Mouse (Mus musculus) heart, adult 2 months (tissue): Measurements from ENCODE around the gene Stambpl1. TPM values are rescaled to one million over a fixed set of nuclear protein-coding genes. Genes with fewer than 3 reads are reported as not detected.

Source experiments
- DNase-seq, 2 experiments: peaks; one replicate each; pipeline ENCODE4 v3.0.0; 2021
- H3K27ac ChIP-seq: fragments of 200-600 bp; 2 replicates; pipeline ENCODE4 v1.8.1; 2022
- H3K27me3 ChIP-seq: fragments of 200-500 bp; 2 replicates; pipeline ENCODE4 v1.6.1; 2012; ENCODE audit warnings: mild to moderate bottlenecking, low read length, inconsistent platforms, mixed read lengths; ENCODE audit not compliant: control insufficient read depth, insufficient read depth
- H3K36me3 ChIP-seq: fragments of 200-500 bp; 2 replicates; pipeline ENCODE4 v1.6.1; 2012; ENCODE audit warnings: low read length, inconsistent platforms; ENCODE audit not compliant: control insufficient read depth, insufficient read depth
- H3K4me1 ChIP-seq: fragments of 200-500 bp; 2 replicates; pipeline ENCODE4 v1.6.1; 2011; ENCODE audit warnings: low read length; ENCODE audit not compliant: control insufficient read depth, insufficient read depth
- H3K4me3 ChIP-seq: fragments of 200-600 bp; 2 replicates; pipeline ENCODE4 v1.8.1; 2022
- H3K79me2 ChIP-seq: fragments of 200-500 bp; replicated peaks from 2 replicates; pipeline ENCODE4 v1.6.1; 2012; ENCODE audit warnings: mild to moderate bottlenecking, inconsistent platforms, low read length, moderate library complexity, mixed read lengths; ENCODE audit not compliant: control insufficient read depth, insufficient read depth
- H3K9ac ChIP-seq: fragments of 200-500 bp; 2 replicates; pipeline ENCODE4 v1.6.1; 2012; ENCODE audit warnings: low read depth, mild to moderate bottlenecking, control low read depth, inconsistent platforms, low read length, mixed read lengths
- CTCF ChIP-seq: fragments of 200-600 bp; IDR thresholded peaks from 2 replicates; pipeline ENCODE4 v1.8.1; 2022; ENCODE audit warnings: antibody characterized with exemption, mild to moderate bottlenecking, moderate library complexity
- EP300 ChIP-seq: fragments of 200-500 bp; IDR thresholded peaks from 2 replicates; pipeline ENCODE4 v1.6.1; 2011; ENCODE audit warnings: low read depth, low read length, control low read depth; ENCODE audit not compliant: insufficient read depth
- POLR2A ChIP-seq: fragments of 200-500 bp; IDR thresholded peaks from 2 replicates; pipeline ENCODE4 v1.6.1; 2011; ENCODE audit warnings: mild to moderate bottlenecking, low read depth, low read length, control low read depth; ENCODE audit not compliant: insufficient read depth
- WGBS: fragments of 180-500 bp; shearing (Covaris S2); methylation state at CpG from one replicate; pipeline ENCODE4 v1.1.7; 2018; 5-methylcytosine and 5-hydroxymethylcytosine counted together
- intact Hi-C: fragments of 180-260 bp; cut with DNase I; formaldehyde crosslinking; loops from one replicate; pipeline ENCODE4 v1.15.1; 2025
- polyA plus RNA-seq: library from polyadenylated mRNA; depleted of rRNA; stranded (reverse); fragments of >200 nt; gene quantifications from 2 replicates; pipeline ENCODE4 v1.2.3, GENCODE M21; 2012
- total RNA-seq, 2 experiments: library from RNA; stranded (reverse); gene quantifications; 2 replicates each; pipeline ENCODE4 v1.2.3; 2021

Stambpl1 gene
- total and polyA plus RNA-seq, 3 experiments: 3.0 to 3.6 (median 3.5) TPM

DNA sequence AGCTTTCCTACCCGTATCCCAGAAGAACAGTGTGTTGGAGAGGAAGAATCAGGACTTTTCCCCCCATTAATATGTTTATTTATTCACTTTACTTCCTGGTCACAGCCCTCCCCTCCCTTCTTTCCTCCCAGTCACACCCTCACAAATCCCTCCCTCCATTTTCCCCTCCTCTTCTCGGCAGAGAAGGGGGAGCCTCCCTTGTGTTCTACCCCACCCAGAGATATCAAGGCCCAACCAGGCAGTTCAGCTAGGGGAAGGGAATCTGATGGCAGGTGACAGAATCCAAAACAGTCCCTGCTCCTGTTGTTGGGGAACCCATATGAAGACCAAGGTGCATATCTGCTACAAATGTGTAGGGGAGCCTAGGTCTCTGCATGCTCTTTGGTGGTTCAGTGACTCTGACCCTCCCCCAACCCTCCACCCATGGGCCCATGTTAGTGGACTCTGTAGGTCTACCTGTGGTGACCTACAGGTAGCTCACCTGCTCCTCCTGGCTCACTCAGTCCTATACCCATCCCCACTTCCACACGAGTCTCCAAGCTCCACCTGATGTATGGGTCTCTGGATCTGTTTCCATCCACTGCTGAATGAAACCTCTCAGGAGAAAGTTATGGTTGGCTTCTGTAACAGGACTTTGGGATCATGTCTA is 28.8 kb downstream of the Stambpl1 start:
- no peaks in the 10 kb centered on the region for H3K36me3 ChIP-seq
- intact Hi-C loops: no loop called here
- no peak for TF ChIP-seq POLR2A
- TF ChIP-seq CTCF: no peak
- no peak for TF ChIP-seq EP300
- no peak overlapping the region for H3K27ac ChIP-seq
- no peak overlapping the region for H3K4me3 ChIP-seq
- no peaks in the 10 kb centered on the region for H3K79me2 ChIP-seq
- H3K9ac ChIP-seq: no peak overlapping the region
- H3K27me3 ChIP-seq: no peaks in the 10 kb centered on the region
- WGBS: 56% methylated on average over 3 of the region's 3 CpGs
- DNase-seq: no peak
- no peaks in the 10 kb centered on the region for H3K4me1 ChIP-seq

DNA sequence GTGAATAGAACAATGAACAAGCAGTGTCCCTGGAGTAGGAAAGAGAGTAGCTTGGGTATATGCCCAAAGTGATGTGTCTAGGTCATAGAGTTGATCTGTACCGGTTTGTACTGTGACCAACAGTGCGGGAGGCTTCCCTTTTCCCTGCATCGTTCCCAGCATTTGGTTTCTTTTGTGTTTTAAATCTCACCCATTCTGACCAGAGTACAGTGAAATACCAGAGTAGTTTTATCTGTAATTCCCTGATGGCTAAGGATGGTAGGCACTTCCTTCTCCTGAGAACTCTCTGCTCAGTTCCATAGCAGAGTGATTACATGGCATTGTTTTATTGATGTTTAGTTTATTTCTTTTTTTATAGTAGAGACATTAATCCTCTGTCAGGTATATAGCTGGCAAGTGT is 30.8 kb downstream of the Stambpl1 start:
- H3K27me3 ChIP-seq: no peaks in the 10 kb centered on the region
- TF ChIP-seq POLR2A: no peak
- TF ChIP-seq CTCF: no peak
- no peak for TF ChIP-seq EP300
- no peaks in the 10 kb centered on the region for H3K36me3 ChIP-seq
- intact Hi-C loops: no loop called here
- no peaks in the 10 kb centered on the region for H3K4me1 ChIP-seq
- H3K4me3 ChIP-seq: no peak overlapping the region
- H3K9ac ChIP-seq: no peak overlapping the region
- no peaks in the 10 kb centered on the region for H3K79me2 ChIP-seq
- DNase-seq: no peak
- 81% methylated on average over 3 of the region's 3 CpGs for WGBS
- no peak overlapping the region for H3K27ac ChIP-seq

DNA sequence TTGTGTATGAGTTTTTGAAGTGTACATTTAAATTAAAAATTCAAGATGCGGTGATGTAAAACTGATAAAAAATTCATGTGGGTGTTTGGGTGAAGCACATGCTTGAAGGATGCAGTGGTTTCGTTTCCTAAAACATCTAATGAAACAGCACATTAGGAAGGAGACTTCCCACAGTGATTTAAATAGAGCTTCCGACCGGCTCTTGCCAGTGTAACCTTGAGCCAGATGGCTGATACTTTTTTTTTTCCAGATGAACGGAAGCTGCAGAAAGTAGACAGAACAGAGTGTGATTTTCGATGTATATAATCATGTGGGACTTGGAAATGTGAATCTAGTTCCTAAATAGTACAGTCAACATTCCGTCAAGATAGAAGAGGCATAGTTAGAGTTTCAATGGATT is 39.6 kb downstream of the Stambpl1 start:
- no peak overlapping the region for H3K9ac ChIP-seq
- H3K4me1 ChIP-seq: peaks cover 2% of the 10 kb centered on the region
- H3K27me3 ChIP-seq: no peaks in the 10 kb centered on the region
- H3K79me2 ChIP-seq: no peaks in the 10 kb centered on the region
- H3K27ac ChIP-seq: no peak overlapping the region
- intact Hi-C loops: no loop called here
- 65% methylated on average over 7 of the region's 7 CpGs for WGBS
- no peak overlapping the region for H3K4me3 ChIP-seq
- DNase-seq: no peak
- TF ChIP-seq CTCF: no peak
- H3K36me3 ChIP-seq: no peaks in the 10 kb centered on the region

DNA sequence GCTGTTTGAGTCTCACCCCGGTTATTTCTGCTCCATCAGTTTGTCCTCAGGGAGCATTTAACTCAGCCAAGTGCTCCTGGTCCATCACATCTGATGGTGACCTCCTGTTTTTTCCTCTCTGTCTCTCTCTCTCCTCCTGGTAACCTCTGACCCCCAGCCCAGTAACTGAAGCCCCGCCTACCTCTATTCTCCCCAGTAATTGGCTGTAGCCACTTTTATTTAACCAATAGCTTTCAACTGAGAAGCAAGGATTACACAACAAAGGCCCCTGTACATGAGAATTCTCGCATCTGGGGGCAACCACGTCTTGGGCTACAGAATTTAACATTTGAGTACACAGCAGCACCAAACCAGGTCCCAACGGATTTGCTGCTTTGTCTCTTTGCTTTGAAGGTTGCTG is 40.3 kb downstream of the Stambpl1 start:
- intact Hi-C loops: no loop called here
- Histone ChIP-seq H3K79me2 (no peaks in the 10 kb centered on the region), H3K27me3 (no peaks in the 10 kb centered on the region), H3K9ac (no peak overlapping the region), H3K4me1 (peaks cover 2% of the 10 kb centered on the region), H3K36me3 (no peaks in the 10 kb centered on the region), H3K4me3 (no peak overlapping the region), H3K27ac (no peak overlapping the region)
- DNase-seq: no peak
- 86% methylated on average over 5 of the region's 5 CpGs for WGBS
- no peak for TF ChIP-seq EP300
- no peak for TF ChIP-seq CTCF
- no peak for TF ChIP-seq POLR2A

DNA sequence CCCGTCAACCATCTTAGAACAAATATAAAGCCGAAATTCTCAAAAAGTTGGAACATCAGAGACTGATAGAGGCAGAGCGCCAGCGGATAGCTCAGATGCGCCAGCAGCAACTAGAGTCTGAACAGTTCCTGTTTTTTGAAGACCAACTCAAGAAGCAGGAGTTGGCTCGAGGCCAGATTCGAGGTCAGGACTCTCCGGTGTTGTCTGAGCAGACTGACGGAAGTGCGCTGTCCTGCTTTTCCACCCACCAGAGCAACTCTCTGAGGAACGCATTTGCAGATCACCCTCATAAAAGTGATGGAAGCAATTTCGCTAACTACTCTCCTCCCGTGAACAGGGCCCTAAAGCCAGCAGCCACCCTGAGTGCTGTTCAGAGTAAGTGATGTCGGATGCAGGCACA is 41.9 kb downstream of the Stambpl1 start:
- Histone ChIP-seq H3K27me3 (no peaks in the 10 kb centered on the region), H3K4me3 (no peak overlapping the region), H3K9ac (no peak overlapping the region), H3K27ac (no peak overlapping the region), H3K4me1 (peaks cover 2% of the 10 kb centered on the region), H3K36me3 (no peaks in the 10 kb centered on the region), H3K79me2 (no peaks in the 10 kb centered on the region)
- 42% methylated on average over 14 of the region's 14 CpGs for WGBS
- peak; percentile 72 to 81 for DNase-seq
- intact Hi-C loops: no loop called here
- TF ChIP-seq EP300: no peak
- no peak for TF ChIP-seq CTCF
- no peak for TF ChIP-seq POLR2A

DNA sequence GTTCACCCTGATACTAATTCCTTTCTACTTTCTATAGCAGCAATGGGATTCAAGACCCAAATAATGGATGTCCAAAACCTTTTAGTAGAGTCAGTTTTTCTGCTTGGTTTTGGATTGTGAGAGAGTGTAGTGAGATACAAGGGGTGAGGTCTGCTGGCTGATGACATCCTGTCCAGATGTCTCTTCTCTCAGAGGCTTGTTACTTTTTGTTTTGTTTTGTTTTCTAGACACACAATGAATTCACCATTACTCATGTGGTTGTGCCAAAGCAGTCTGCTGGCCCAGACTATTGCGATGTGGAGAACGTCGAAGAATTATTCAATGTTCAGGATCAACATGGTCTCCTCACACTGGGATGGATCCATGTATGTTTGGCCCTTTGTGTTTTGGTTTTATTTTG is 44.0 kb downstream of the Stambpl1 start:
- Histone ChIP-seq H3K4me1 (peaks cover 2% of the 10 kb centered on the region), H3K4me3 (no peak overlapping the region), H3K27me3 (no peaks in the 10 kb centered on the region), H3K27ac (no peak overlapping the region), H3K79me2 (no peaks in the 10 kb centered on the region), H3K36me3 (no peaks in the 10 kb centered on the region), H3K9ac (no peak overlapping the region)
- TF ChIP-seq EP300 (no peak), CTCF (no peak), POLR2A (no peak)
- DNase-seq: no peak
- WGBS: 81% methylated on average over 3 of the region's 3 CpGs
- intact Hi-C loops: no loop called here
